Mouse (Mus musculus) MEL (cell line): ENCODE measurements around the gene Frem1. TPM values are rescaled to one million over a fixed set of nuclear protein-coding genes. Genes with fewer than 3 reads are reported as not detected.

Experiments used
- DNase-seq: peaks from one replicate; pipeline ENCODE4 v3.0.0; 2011; ENCODE audit warnings: low read depth, low spot score
- H3K27ac ChIP-seq: 2 replicates; pipeline ENCODE4 v1.5.1; 2012; ENCODE audit warnings: low read depth, mild to moderate bottlenecking, control low read depth, low read length, moderate library complexity; ENCODE audit not compliant: control insufficient read depth
- H3K27me3 ChIP-seq, 2 experiments: fragments of 150-350 bp in 1 of 2; sonication (generic) in 1 of 2; 2 replicates each; pipeline ENCODE4 v1.6.1; 2012; ENCODE audit warnings: low read length in 2 of 2, mild to moderate bottlenecking in 2 of 2, improper control_type of control experiment in 1 of 2, moderate library complexity in 1 of 2; ENCODE audit not compliant: insufficient read depth in 2 of 2, control insufficient read depth in 1 of 2
- H3K36me3 ChIP-seq, 2 experiments: 2 replicates each; pipeline ENCODE4 v1.6.1; 2012 to 2014; ENCODE audit warnings: low read length in 2 of 2, improper control_type of control experiment in 1 of 2, inconsistent platforms in 1 of 2, mild to moderate bottlenecking in 1 of 2; ENCODE audit not compliant: insufficient read depth in 2 of 2, control insufficient read depth in 1 of 2
- H3K4me1 ChIP-seq, 2 experiments: fragments of 150-350 bp in 1 of 2; sonication (generic) in 1 of 2; 2 replicates each; pipeline ENCODE4 v1.6.1; 2012; ENCODE audit warnings: low read length in 2 of 2, improper control_type of control experiment in 1 of 2, mild to moderate bottlenecking in 1 of 2; ENCODE audit not compliant: insufficient read depth in 2 of 2, control insufficient read depth in 1 of 2
- H3K4me3 ChIP-seq, 2 experiments: fragments of 150-350 bp in 1 of 2; sonication (generic) in 1 of 2; 2 replicates each; pipeline ENCODE4 v1.5.1; 2012; ENCODE audit warnings: low read depth in 2 of 2, low read length in 2 of 2, mild to moderate bottlenecking in 2 of 2, moderate library complexity in 2 of 2, control low read depth in 1 of 2, improper control_type of control experiment in 1 of 2; ENCODE audit not compliant: control insufficient read depth in 1 of 2, insufficient read depth in 1 of 2
- H3K79me2 ChIP-seq: 2 replicates; pipeline ENCODE4 v1.6.1; 2012; ENCODE audit warnings: mild to moderate bottlenecking, low read length, moderate library complexity; ENCODE audit not compliant: control insufficient read depth, poor library complexity, insufficient read depth
- H3K9ac ChIP-seq: 2 replicates; pipeline ENCODE4 v1.6.1; 2012; ENCODE audit warnings: low read depth, mild to moderate bottlenecking, control low read depth, low read length, moderate library complexity; ENCODE audit not compliant: control insufficient read depth, poor library complexity, severe bottlenecking
- H3K9me3 ChIP-seq: fragments of 150-350 bp; sonication (generic); replicated peaks from 2 replicates; pipeline ENCODE4 v1.6.1; 2012; ENCODE audit warnings: mild to moderate bottlenecking, low read length, improper control_type of control experiment, moderate library complexity; ENCODE audit not compliant: insufficient read depth
- BHLHE40 ChIP-seq: IDR thresholded peaks from 2 replicates; pipeline ENCODE4 v1.6.1; 2012; ENCODE audit warnings: low read depth, mild to moderate bottlenecking, inconsistent platforms, low read length, improper control_type of control experiment, borderline replicate concordance
- CHD2 ChIP-seq: IDR thresholded peaks from 2 replicates; pipeline ENCODE4 v1.6.1; 2011; ENCODE audit warnings: low read length, improper control_type of control experiment
- CTCF ChIP-seq, 3 experiments: IDR thresholded peaks in 2 of 3; conservative IDR thresholded peaks in 1 of 3; 2 replicates each; pipeline ENCODE4 v1.5.1; 2011 to 2012; ENCODE audit warnings: low read length in 3 of 3, low read depth in 2 of 3, mild to moderate bottlenecking in 2 of 3, improper control_type of control experiment in 1 of 3, inconsistent platforms in 1 of 3, mixed read lengths in 1 of 3, moderate library complexity in 1 of 3; ENCODE audit not compliant: control insufficient read depth in 1 of 3, insufficient read depth in 1 of 3, poor library complexity in 1 of 3, severe bottlenecking in 1 of 3
- E2F4 ChIP-seq: IDR thresholded peaks from 2 replicates; pipeline ENCODE4 v1.6.1; 2011; ENCODE audit warnings: low read depth, low read length, improper control_type of control experiment, borderline replicate concordance
- EP300 ChIP-seq, 2 experiments: IDR thresholded peaks; 2 replicates each; pipeline ENCODE4 v1.6.1; 2011; ENCODE audit warnings: improper control_type of control experiment in 2 of 2, low read length in 2 of 2, low read depth in 1 of 2, mild to moderate bottlenecking in 1 of 2
- GABPA ChIP-seq: IDR thresholded peaks from 2 replicates; pipeline ENCODE4 v1.6.1; 2012; ENCODE audit warnings: low read depth, mild to moderate bottlenecking, inconsistent platforms, low read length, improper control_type of control experiment, moderate library complexity
- HCFC1 ChIP-seq: IDR thresholded peaks from 2 replicates; pipeline ENCODE4 v1.6.1; 2012; ENCODE audit warnings: low read depth, mild to moderate bottlenecking, inconsistent platforms, low read length, improper control_type of control experiment, moderate library complexity
- JUND ChIP-seq: IDR thresholded peaks from 2 replicates; pipeline ENCODE4 v1.6.1; 2011; ENCODE audit warnings: low read depth, mild to moderate bottlenecking, improper control_type of control experiment, low read length
- MAZ ChIP-seq: IDR thresholded peaks from 2 replicates; pipeline ENCODE4 v1.6.1; 2012; ENCODE audit warnings: low read depth, mild to moderate bottlenecking, inconsistent platforms, low read length, improper control_type of control experiment
- MEF2A ChIP-seq: IDR thresholded peaks from 2 replicates; pipeline ENCODE4 v1.6.1; 2014; ENCODE audit warnings: low read depth, mild to moderate bottlenecking, inconsistent platforms, low read length, improper control_type of control experiment; ENCODE audit not compliant: poor library complexity, insufficient replicate concordance, severe bottlenecking; ENCODE audit errors: extremely low read depth
- MXI1 ChIP-seq: IDR thresholded peaks from 2 replicates; pipeline ENCODE4 v1.6.1; 2011; ENCODE audit warnings: mild to moderate bottlenecking, low read depth, low read length, improper control_type of control experiment
- MYB ChIP-seq: IDR thresholded peaks from 2 replicates; pipeline ENCODE4 v1.6.1; 2011; ENCODE audit warnings: mild to moderate bottlenecking, low read depth, low read length, improper control_type of control experiment
- MYC ChIP-seq: IDR thresholded peaks from 2 replicates; pipeline ENCODE4 v1.6.1; 2011; ENCODE audit warnings: low read depth, mild to moderate bottlenecking, low read length, improper control_type of control experiment, moderate library complexity
- NELFE ChIP-seq: IDR thresholded peaks from 2 replicates; pipeline ENCODE4 v1.6.1; 2011; ENCODE audit warnings: low read depth, low read length, improper control_type of control experiment
- NRF1 ChIP-seq: IDR thresholded peaks from 2 replicates; pipeline ENCODE4 v1.6.1; 2014; ENCODE audit warnings: low read depth, mild to moderate bottlenecking, inconsistent platforms, low read length, improper control_type of control experiment, moderate library complexity; ENCODE audit not compliant: poor library complexity, insufficient read depth, severe bottlenecking
- POLR2AphosphoS2 ChIP-seq: IDR thresholded peaks from 2 replicates; pipeline ENCODE4 v1.6.1; 2011; ENCODE audit warnings: low read length, improper control_type of control experiment
- POLR2AphosphoS5 ChIP-seq: IDR thresholded peaks from 2 replicates; pipeline ENCODE4 v1.6.1; 2012; ENCODE audit warnings: low read depth, borderline replicate concordance, mild to moderate bottlenecking, inconsistent platforms, low read length, moderate library complexity, mixed read lengths
- RAD21 ChIP-seq: IDR thresholded peaks from 2 replicates; pipeline ENCODE4 v1.6.1; 2011; ENCODE audit warnings: mild to moderate bottlenecking, low read depth, low read length, improper control_type of control experiment
- RCOR1 ChIP-seq: IDR thresholded peaks from 2 replicates; pipeline ENCODE4 v1.6.1; 2012; ENCODE audit warnings: low read depth, mild to moderate bottlenecking, inconsistent platforms, low read length, improper control_type of control experiment
- SIN3A ChIP-seq: IDR thresholded peaks from 2 replicates; pipeline ENCODE4 v1.6.1; 2012; ENCODE audit warnings: low read length, improper control_type of control experiment, inconsistent platforms
- SMC3 ChIP-seq: IDR thresholded peaks from 2 replicates; pipeline ENCODE4 v1.6.1; 2011; ENCODE audit warnings: low read depth, low read length, improper control_type of control experiment
- TAL1 ChIP-seq: IDR thresholded peaks from 2 replicates; pipeline ENCODE4 v1.6.1; 2012; ENCODE audit warnings: mild to moderate bottlenecking, inconsistent platforms, low read length, moderate library complexity, mixed read lengths
- TBP ChIP-seq: IDR thresholded peaks from 2 replicates; pipeline ENCODE4 v1.8.0; 2011; ENCODE audit warnings: low read depth, low read length, improper control_type of control experiment
- USF1 ChIP-seq: IDR thresholded peaks from 2 replicates; pipeline ENCODE4 v1.6.1; 2014; ENCODE audit warnings: low read depth, mild to moderate bottlenecking, inconsistent platforms, low read length, improper control_type of control experiment, moderate library complexity
- ZC3H11A ChIP-seq: IDR thresholded peaks from 2 replicates; pipeline ENCODE4 v1.6.1; 2012; ENCODE audit warnings: low read depth, mild to moderate bottlenecking, inconsistent platforms, low read length, improper control_type of control experiment
- ZKSCAN1 ChIP-seq: IDR thresholded peaks from 2 replicates; pipeline ENCODE4 v1.6.1; 2012; ENCODE audit warnings: low read depth, mild to moderate bottlenecking, inconsistent platforms, low read length, improper control_type of control experiment, moderate library complexity
- ZMIZ1 ChIP-seq: IDR thresholded peaks from 2 replicates; pipeline ENCODE4 v1.6.1; 2012; ENCODE audit warnings: low read depth, mild to moderate bottlenecking, inconsistent platforms, low read length, improper control_type of control experiment, moderate library complexity
- polyA plus RNA-seq, 2 experiments: library from polyadenylated mRNA; stranded (reverse) in 1 of 2; unstranded in 1 of 2; fragments of >175 nt in 1 of 2; fragments of >200 nt in 1 of 2; gene quantifications; 2 replicates each; pipeline versions ENCODE4 v1.2.1 to v1.2.4; 2012; ENCODE audit warnings: low replicate concordance in 2 of 2, low read depth in 1 of 2; ENCODE audit not compliant: insufficient read length in 2 of 2, insufficient read depth in 1 of 2, missing spikeins in 1 of 2
- total RNA-seq: library from RNA; depleted of rRNA; stranded (reverse); fragments of 300-350 nt; gene quantifications from 2 replicates; pipeline ENCODE4 v1.2.3, GENCODE M21; 2012

Frem1 gene
- total and polyA plus RNA-seq, 3 experiments: not detected

GRCm38 (mm10) chr4:83093941-83094340, 41.8 kb upstream of the Frem1 start:
- no peaks in the 10 kb centered on the region for H3K79me2 ChIP-seq
- H3K36me3 ChIP-seq: no peaks in the 10 kb centered on the region
- no peak overlapping the region for H3K27ac ChIP-seq
- no peaks in the 10 kb centered on the region for H3K9me3 ChIP-seq
- no peak for TF ChIP-seq ZMIZ1
- TF ChIP-seq HCFC1: no peak
- TF ChIP-seq MYB: no peak
- no peak for TF ChIP-seq GABPA
- no peak for TF ChIP-seq MEF2A
- no peak for TF ChIP-seq TAL1
- no peak for TF ChIP-seq BHLHE40
- TF ChIP-seq EP300 (IDR thresholded peaks at IDR 0.05; ENCODE audit: low read depth in 1 of 2, low read length in 2 of 2): no peak
- no peak for TF ChIP-seq MXI1
- no peak for TF ChIP-seq TBP
- TF ChIP-seq RAD21: no peak
- no peak for TF ChIP-seq CHD2
- no peak for TF ChIP-seq ZKSCAN1
- TF ChIP-seq NRF1: no peak
- no peak for TF ChIP-seq JUND
- TF ChIP-seq NELFE: no peak
- TF ChIP-seq POLR2AphosphoS2: no peak
- no peak for TF ChIP-seq SIN3A
- TF ChIP-seq E2F4: no peak
- TF ChIP-seq ZC3H11A: no peak
- DNase-seq: no peak
- no peaks in the 10 kb centered on the region for H3K4me1 ChIP-seq
- no peaks in the 10 kb centered on the region; a peak in 1 of 4 replicates for H3K27me3 ChIP-seq
- no peak overlapping the region for H3K9ac ChIP-seq
- no peak overlapping the region for H3K4me3 ChIP-seq

DNA sequence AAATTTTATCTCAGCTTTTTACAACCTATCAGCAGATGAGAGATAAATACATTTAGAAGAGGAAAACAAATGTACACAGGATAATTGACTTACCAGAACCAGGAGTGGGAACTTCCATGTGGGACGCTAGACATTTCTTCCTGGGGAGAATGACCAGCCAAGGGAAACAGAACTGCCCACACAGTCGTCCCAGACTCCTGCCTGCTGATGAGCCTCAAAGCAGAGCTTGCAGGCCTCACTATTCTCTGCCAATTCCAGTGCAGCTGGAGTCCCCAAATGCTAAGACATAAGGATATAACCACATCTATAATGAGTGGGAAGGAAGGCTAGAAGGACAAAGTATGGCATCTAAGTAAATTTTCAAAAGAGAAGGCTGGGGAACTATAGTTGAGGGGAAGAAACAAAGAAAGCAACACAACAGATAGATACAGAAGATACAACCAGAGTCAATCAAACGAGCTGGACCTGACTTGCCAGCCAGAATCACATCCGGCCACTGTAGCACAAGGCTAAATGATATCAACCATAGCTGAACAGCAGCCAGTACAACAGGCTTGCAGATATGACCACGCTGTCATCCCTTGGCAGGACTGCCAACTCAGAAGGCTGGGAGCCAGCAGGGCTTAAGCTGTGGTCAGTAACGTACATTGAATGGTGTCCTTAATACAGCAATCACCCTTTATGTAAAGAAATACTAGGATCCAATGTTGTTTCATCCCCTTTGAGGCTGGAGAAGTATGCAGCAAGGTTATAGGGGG, 38.7 kb upstream of the Frem1 start:
- H3K36me3 ChIP-seq: no peaks in the 10 kb centered on the region
- TF ChIP-seq MYC (no peak), POLR2AphosphoS5 (no peak), HCFC1 (no peak), USF1 (no peak), JUND (no peak), CTCF (IDR thresholded peaks at IDR 0.05 in 2 of 3, conservative IDR thresholded peaks at IDR 0.05 in 1 of 3; ENCODE audit: control insufficient read depth in 1 of 3, insufficient read depth in 1 of 3, low read depth in 2 of 3, low read length in 3 of 3, poor library complexity in 1 of 3, severe bottlenecking in 1 of 3) (no peak), SIN3A (no peak), RCOR1 (no peak), POLR2AphosphoS2 (no peak), SMC3 (no peak), ZC3H11A (no peak), MAZ (no peak)
- TF ChIP-seq, all 39 proteins: peak for 0
- Histone ChIP-seq H3K9ac (no peak overlapping the region), H3K4me1 (no peaks in the 10 kb centered on the region), H3K4me3 (no peak overlapping the region), H3K79me2 (no peaks in the 10 kb centered on the region), H3K27ac (no peak overlapping the region), H3K27me3 (no peaks in the 10 kb centered on the region; a peak in 1 of 4 replicates), H3K9me3 (no peaks in the 10 kb centered on the region)
- no peak for DNase-seq
